Mouse (Mus musculus) cortical plate, adult 2 months (tissue): ENCODE measurements around the gene Clec2i.

Source experiments
- CTCF ChIP-seq: fragments of 200-500 bp; IDR thresholded peaks from 2 replicates; pipeline ENCODE4 v1.5.1; 2011; ENCODE audit warnings: mild to moderate bottlenecking, control low read depth, low read length; ENCODE audit not compliant: insufficient read depth; ENCODE audit errors: extremely low read depth
- POLR2A ChIP-seq: fragments of 200-500 bp; IDR thresholded peaks from 2 replicates; pipeline ENCODE4 v1.6.1; 2011; ENCODE audit warnings: mild to moderate bottlenecking, low read length, control low read depth; ENCODE audit not compliant: insufficient read depth; ENCODE audit errors: extremely low read depth

- TF ChIP-seq CTCF (no peak), POLR2A (no peak)
Measured at GRCm38 (mm10) chr6:128850671-128851070, 36.7 kb upstream of the Clec2i start.
